Comparison of ENCODE assay signal across 32 mouse cellular contexts in the genomic region with DNA sequence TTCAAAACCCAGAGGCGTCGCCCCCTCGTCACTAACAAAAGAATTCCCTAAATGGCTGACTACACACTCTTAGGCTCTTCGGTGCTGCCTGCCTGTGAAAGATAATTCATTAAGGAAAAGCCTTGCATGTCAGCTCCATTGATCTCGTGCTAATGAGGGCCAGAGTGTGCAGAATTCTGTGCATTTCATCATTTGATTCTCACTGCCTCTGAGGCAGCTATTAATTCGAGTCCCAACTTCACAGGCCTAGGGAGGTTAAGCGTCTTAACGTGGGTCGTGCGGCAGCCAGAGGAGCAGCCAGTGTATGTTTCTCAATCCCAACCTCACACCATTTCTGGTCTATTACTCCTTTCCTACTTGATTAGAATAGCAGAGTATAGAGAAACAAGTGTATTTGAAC. TPM values are rescaled to one million over a fixed set of nuclear protein-coding genes. Genes with fewer than 3 reads are reported as not detected.
DNase-seq lines count a peak whose midpoint lies in the region; ATAC-seq and TF ChIP-seq lines count a peak whose summit lies in the region.
"Had no signal": no experiment of that assay in that cellular context is flagged by ENCODE, and none has a peak within 500 bp of the region (broad histone marks: within the 10 kb centered on the region; RNA-seq: fewer than 3 reads in every experiment).

No protein-coding gene starts in this region.

- DNase-seq in forebrain, embryonic 11.5 days (ENCODE audit: low spot score) = no peak
- no peak for DNase-seq in midbrain, postnatal 0 days (ENCODE audit: low spot score)
- peak; percentile 54 for DNase-seq in ZHBTc4 (ENCODE audit: low read depth, low spot score)
- DNase-seq in heart, postnatal 25 days (ENCODE audit: low spot score) = no peak
- DNase-seq: adrenal gland, postnatal 14 days; cerebellum, adult 11-12 months; cerebellum, adult 9-11 months; gastrocnemius, postnatal 14 days; heart, adult 11 months; heart, postnatal 4 days; kidney, adult 18-20 months; kidney, postnatal 36 days; lung, postnatal 36 days; right cerebral cortex, postnatal 4 days; thymus, adult 18-20 months; thymus, postnatal 25 days had no signal

- no peak overlapping the region for H3K4me2 ChIP-seq in forebrain, embryonic 11.5 days (ENCODE audit: low read depth, low read length, severe bottlenecking)
- H3K4me2 ChIP-seq in forebrain, embryonic 16.5 days (ENCODE audit: low read length) = no peak overlapping the region
- no peak overlapping the region for H3K4me2 ChIP-seq in midbrain, embryonic 12.5 days (replicated peaks)
- H3K4me2 ChIP-seq in midbrain, postnatal 0 days (ENCODE audit: low read depth, low read length, poor library complexity, severe bottlenecking) = no peak overlapping the region
- H3K4me2 ChIP-seq in neural tube, embryonic 15.5 days = no peak overlapping the region
- H3K4me2 ChIP-seq: forebrain, embryonic 12.5 days; heart, embryonic 15.5 days; limb, embryonic 13.5 days; liver, embryonic 11.5 days; lung, embryonic 15.5 days had no signal

- no peak for ATAC-seq in forebrain, embryonic 11.5 days (replicated peaks; ENCODE audit: low FRiP score)
- ATAC-seq in forebrain, embryonic 16.5 days = no peak
- ATAC-seq in midbrain, embryonic 12.5 days (ENCODE audit: low FRiP score, low read depth) = no peak
- no peak for ATAC-seq in midbrain, postnatal 0 days (ENCODE audit: low FRiP score)
- ATAC-seq in neural tube, embryonic 15.5 days (ENCODE audit: low FRiP score) = no peak
- ATAC-seq: Patski had no signal

- H3K9ac ChIP-seq in forebrain, embryonic 11.5 days (ENCODE audit: low read length) = no peak overlapping the region
- H3K9ac ChIP-seq in forebrain, embryonic 16.5 days (replicated peaks; ENCODE audit: low read depth, low read length) = no peak overlapping the region
- no peak overlapping the region for H3K9ac ChIP-seq in midbrain, embryonic 12.5 days (replicated peaks)
- no peak overlapping the region for H3K9ac ChIP-seq in midbrain, postnatal 0 days (replicated peaks; ENCODE audit: low read length, poor library complexity, severe bottlenecking)
- no peak overlapping the region for H3K9ac ChIP-seq in neural tube, embryonic 15.5 days (replicated peaks)
- H3K9ac ChIP-seq: forebrain, embryonic 12.5 days; heart, embryonic 15.5 days; limb, embryonic 13.5 days; lung, embryonic 15.5 days had no signal

- TF ChIP-seq CTCF in midbrain, postnatal 0 days (IDR thresholded peaks at IDR 0.05) = no peak

- peak overlapping the region; percentile 50; the same call in 1 of the 2 replicates for H3K27ac ChIP-seq in forebrain, embryonic 11.5 days (ENCODE audit: low read depth, low read length)
- H3K27ac ChIP-seq in forebrain, embryonic 16.5 days (ENCODE audit: low read length) = no peak overlapping the region
- 0 out of 2 replicates have a peak overlapping the region, but pooled peaks have one; percentile 35 for H3K27ac ChIP-seq in midbrain, embryonic 12.5 days (replicated peaks)
- no peak overlapping the region for H3K27ac ChIP-seq in midbrain, postnatal 0 days (ENCODE audit: low read depth, low read length)
- H3K27ac ChIP-seq in neural tube, embryonic 15.5 days (replicated peaks) = 0 out of 2 replicates have a peak overlapping the region, but pooled peaks have one; percentile 8
- H3K27ac ChIP-seq: forebrain, embryonic 12.5 days; heart, embryonic 10.5 days; heart, embryonic 15.5 days; limb, embryonic 13.5 days; lung, embryonic 15.5 days had no signal

- H3K9me3 ChIP-seq in forebrain, embryonic 11.5 days (ENCODE audit: control insufficient read depth, low read length) = no peaks in the 10 kb centered on the region
- no peaks in the 10 kb centered on the region for H3K9me3 ChIP-seq in forebrain, embryonic 16.5 days (ENCODE audit: control insufficient read depth, low read length)
- H3K9me3 ChIP-seq in midbrain, embryonic 12.5 days = no peaks in the 10 kb centered on the region
- no peaks in the 10 kb centered on the region for H3K9me3 ChIP-seq in midbrain, postnatal 0 days (ENCODE audit: low read length)
- no peaks in the 10 kb centered on the region for H3K9me3 ChIP-seq in neural tube, embryonic 15.5 days (replicated peaks)
- H3K9me3 ChIP-seq: forebrain, embryonic 12.5 days; G1E; heart, embryonic 10.5 days; heart, embryonic 15.5 days; limb, embryonic 13.5 days; lung, embryonic 15.5 days had no signal

- intact Hi-C loops in heart, postnatal 25 days (cut with DNase I) = loop anchor here (5.0 kb wide), 1 partner anchor 84 kb away; no protein-coding TSS in a partner anchor

- peaks cover 2% of the 10 kb centered on the region; the same call in 1 of the 2 replicates for H3K4me1 ChIP-seq in forebrain, embryonic 11.5 days (replicated peaks; ENCODE audit: control insufficient read depth, insufficient read depth, low read length)
- no peaks in the 10 kb centered on the region for H3K4me1 ChIP-seq in forebrain, embryonic 16.5 days (replicated peaks; ENCODE audit: control insufficient read depth, insufficient read depth, low read length)
- H3K4me1 ChIP-seq in midbrain, embryonic 12.5 days = no peaks in the 10 kb centered on the region
- no peaks in the 10 kb centered on the region for H3K4me1 ChIP-seq in midbrain, postnatal 0 days (ENCODE audit: insufficient read depth, low read length)
- 0 out of 2 replicates have a peak, but pooled peaks cover 3% of the 10 kb centered on the region for H3K4me1 ChIP-seq in neural tube, embryonic 15.5 days
- H3K4me1 ChIP-seq: limb, embryonic 13.5 days; lung, embryonic 15.5 days had no signal

- no peaks in the 10 kb centered on the region for H3K27me3 ChIP-seq in forebrain, embryonic 11.5 days (ENCODE audit: control insufficient read depth, insufficient read depth, low read length)
- no peaks in the 10 kb centered on the region for H3K27me3 ChIP-seq in forebrain, embryonic 16.5 days (replicated peaks; ENCODE audit: control insufficient read depth, insufficient read depth, low read length)
- no peaks in the 10 kb centered on the region for H3K27me3 ChIP-seq in midbrain, embryonic 12.5 days
- no peaks in the 10 kb centered on the region for H3K27me3 ChIP-seq in midbrain, postnatal 0 days (ENCODE audit: insufficient read depth, low read length)
- no peaks in the 10 kb centered on the region for H3K27me3 ChIP-seq in neural tube, embryonic 15.5 days (replicated peaks)
- H3K27me3 ChIP-seq: forebrain, embryonic 12.5 days; heart, embryonic 15.5 days; limb, embryonic 13.5 days; lung, embryonic 15.5 days; Patski had no signal

- 31% methylated on average over 10 of the region's 10 CpGs for WGBS in forebrain, embryonic 11.5 days
- 9% methylated on average over 10 of the region's 10 CpGs for WGBS in forebrain, embryonic 16.5 days
- 29% methylated on average over 10 of the region's 10 CpGs for whole genome bisulfite sequencing in midbrain, embryonic 12.5 days
- 34% methylated on average over 10 of the region's 10 CpGs for WGBS in midbrain, postnatal 0 days
- 29% methylated on average over 10 of the region's 10 CpGs for WGBS in neural tube, embryonic 15.5 days

- no peaks in the 10 kb centered on the region for H3K36me3 ChIP-seq in forebrain, embryonic 11.5 days (ENCODE audit: control insufficient read depth, insufficient read depth, low read length)
- peaks cover 11% of the 10 kb centered on the region for H3K36me3 ChIP-seq in forebrain, embryonic 16.5 days (ENCODE audit: control insufficient read depth, insufficient read depth)
- H3K36me3 ChIP-seq in midbrain, embryonic 12.5 days = peaks cover 35% of the 10 kb centered on the region
- peaks cover 24% of the 10 kb centered on the region for H3K36me3 ChIP-seq in midbrain, postnatal 0 days (ENCODE audit: insufficient read depth, low read length)
- peaks cover 36% of the 10 kb centered on the region for H3K36me3 ChIP-seq in neural tube, embryonic 15.5 days
- H3K36me3 ChIP-seq: heart, embryonic 15.5 days had no signal

- no peak overlapping the region for H3K4me3 ChIP-seq in forebrain, embryonic 11.5 days (ENCODE audit: low read depth, low read length)
- H3K4me3 ChIP-seq in forebrain, embryonic 16.5 days (replicated peaks; ENCODE audit: low read length) = no peak overlapping the region
- H3K4me3 ChIP-seq in midbrain, embryonic 12.5 days = no peak overlapping the region
- H3K4me3 ChIP-seq in midbrain, postnatal 0 days (ENCODE audit: low read depth, low read length) = no peak overlapping the region
- H3K4me3 ChIP-seq in neural tube, embryonic 15.5 days (replicated peaks) = no peak overlapping the region
- H3K4me3 ChIP-seq: erythroblast, embryonic 14.5 days; forebrain, embryonic 12.5 days; heart, embryonic 10.5 days; heart, embryonic 15.5 days; layer of hippocampus, adult 2 months; limb, embryonic 13.5 days; lung, embryonic 15.5 days had no signal

RNA-seq across cellular contexts. Expression of a gene that starts 55.7 kb away (rescaled TPM):
- 3.0 and 3.5 TPM in 2 replicates for polyA plus RNA-seq in forebrain, embryonic 11.5 days (2014; fragmentation: Nextera tagmentation; extraction: Ambion mirVana)
- 71.6 and 94.9 TPM in 2 replicates for polyA plus RNA-seq in forebrain, embryonic 16.5 days (2015; fragmentation: Nextera tagmentation; extraction: Ambion mirVana)
- 0.98 and 2.2 TPM in 2 replicates for polyA plus RNA-seq in midbrain, embryonic 12.5 days (2016; fragmentation: Nextera tagmentation; extraction: Ambion mirVana)
- total RNA-seq in midbrain, postnatal 0 days (2014; rRNA removed) = 7.4 and 8.4 TPM in 2 replicates
- polyA plus RNA-seq in midbrain, postnatal 0 days (2015; fragmentation: Nextera tagmentation; extraction: Ambion mirVana) = 7.4 and 10.6 TPM in 2 replicates
- polyA plus RNA-seq in neural tube, embryonic 15.5 days (2015; fragmentation: Nextera tagmentation; extraction: Ambion mirVana) = 17.0 and 20.6 TPM in 2 replicates
- total RNA-seq in heart, postnatal 25 days (2021) = not detected
- total RNA-seq: adrenal gland, postnatal 14 days; G1E; gastrocnemius, postnatal 14 days; heart, postnatal 4 days; megakaryocyte, adult 5-6 weeks; monocyte, adult 5-6 weeks had no signal
- polyA plus RNA-seq: erythroblast, embryonic 14.5 days; G1E; heart, embryonic 15.5 days; Patski; spleen, adult 2 months had no signal

RNA-seq across cellular contexts. Expression of a gene that starts 58.2 kb away (rescaled TPM):
- 13.2 and 14.1 TPM in 2 replicates for polyA plus RNA-seq in forebrain, embryonic 11.5 days (2014; fragmentation: Nextera tagmentation; extraction: Ambion mirVana)
- polyA plus RNA-seq in forebrain, embryonic 16.5 days (2015; fragmentation: Nextera tagmentation; extraction: Ambion mirVana) = 23.1 and 26.9 TPM in 2 replicates
- polyA plus RNA-seq in midbrain, embryonic 12.5 days (2016; fragmentation: Nextera tagmentation; extraction: Ambion mirVana) = 13.7 and 14.9 TPM in 2 replicates
- total RNA-seq in midbrain, postnatal 0 days (2014; rRNA removed) = 83.2 and 85.7 TPM in 2 replicates
- polyA plus RNA-seq in midbrain, postnatal 0 days (2015; fragmentation: Nextera tagmentation; extraction: Ambion mirVana) = 18.1 and 23.0 TPM in 2 replicates
- 15.6 TPM in 2 replicates for polyA plus RNA-seq in neural tube, embryonic 15.5 days (2015; fragmentation: Nextera tagmentation; extraction: Ambion mirVana)
- total RNA-seq in heart, postnatal 25 days (2021) = 10 to 100 TPM; 30.4 to 41.5 TPM

Comparison
In these comparisons a context has a peak if more than half of its experiments do, and no peak if none do; other contexts are left out.
1. H3K27ac ChIP-seq: peak in forebrain, embryonic 11.5 days (single experiment), midbrain, embryonic 12.5 days (single experiment) and neural tube, embryonic 15.5 days (single experiment); none in forebrain, embryonic 16.5 days (single experiment) and midbrain, postnatal 0 days (single experiment).